Mouse (Mus musculus) c-Kit-positive CD71-positive TER-119-positive erythroid progenitor cells, embryonic 14.5 days (primary cell): ENCODE measurements at regions not wholly inside any gene's neighbourhood (a gene's known extent, or its start where the extent isn't known, plus 50 kb on each side); places are given as distances from the start of the nearest gene placed in this dataset.

Source experiments
- DNase-seq: peaks from one replicate; pipeline ENCODE4 v3.0.0-alpha.2; 2013; ENCODE audit warnings: low spot score

GRCm38 (mm10) chr16:93071726-93072125, 245.8 kb upstream of the Runx1 start:
- DNase-seq, result no peak

DNA sequence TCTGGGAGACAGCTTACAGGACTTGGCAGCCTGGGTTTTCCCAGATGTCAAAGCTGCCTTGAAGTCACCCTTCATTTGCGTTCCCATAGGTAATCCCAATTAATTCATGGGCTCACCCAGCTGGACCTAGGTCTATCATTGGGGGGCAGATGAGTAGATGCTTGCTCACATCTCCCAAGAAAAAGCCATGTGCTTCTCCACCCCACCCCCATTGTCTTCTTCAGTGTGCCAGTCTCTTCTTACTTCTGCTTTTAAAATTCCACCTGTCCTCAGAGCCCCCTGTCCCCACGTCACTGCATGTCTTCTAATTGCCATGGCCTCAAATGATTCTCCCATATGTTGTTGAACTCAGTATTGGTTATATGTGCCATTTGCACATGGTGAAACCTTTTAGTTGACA, 240.9 kb upstream of the Runx1 start:
- DNase-seq, result no peak

DNA sequence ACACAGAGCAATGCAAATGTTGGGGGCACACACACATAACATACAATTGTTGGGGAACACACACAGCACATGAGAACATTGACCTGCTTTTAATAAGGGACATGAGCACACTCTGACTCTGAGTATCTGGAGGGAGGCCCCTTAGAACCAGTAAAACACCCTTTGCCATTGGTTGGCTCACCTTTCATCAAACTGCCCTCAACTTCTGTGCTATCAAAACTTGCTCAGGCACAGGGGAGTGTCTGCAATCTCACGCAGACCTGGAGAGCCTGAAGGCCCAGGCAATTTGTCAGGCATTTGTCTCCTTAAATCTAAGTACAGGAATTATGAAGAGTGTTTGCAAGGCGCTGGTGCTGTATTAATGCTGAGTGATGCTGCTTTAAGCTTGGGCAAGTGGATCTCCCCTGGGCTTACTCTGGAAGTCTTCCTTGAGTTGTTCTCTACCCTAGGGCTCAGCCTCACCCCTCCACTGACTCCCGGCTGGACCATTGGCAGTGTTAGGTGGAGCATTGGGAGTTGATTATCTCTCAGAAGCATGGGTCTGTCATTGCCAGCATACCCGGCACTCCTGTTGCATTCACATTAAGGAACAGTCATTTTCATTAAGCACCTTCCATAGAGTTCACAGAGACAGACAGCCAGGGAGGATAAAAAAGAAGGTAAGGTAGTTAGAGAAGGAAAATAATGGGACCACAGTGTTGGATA, 235.7 kb upstream of the Runx1 start:
- peak; percentile 3 for DNase-seq

GRCm38 (mm10) chr16:93056295-93056694, 230.3 kb upstream of the Runx1 start:
- no peak for DNase-seq

DNA sequence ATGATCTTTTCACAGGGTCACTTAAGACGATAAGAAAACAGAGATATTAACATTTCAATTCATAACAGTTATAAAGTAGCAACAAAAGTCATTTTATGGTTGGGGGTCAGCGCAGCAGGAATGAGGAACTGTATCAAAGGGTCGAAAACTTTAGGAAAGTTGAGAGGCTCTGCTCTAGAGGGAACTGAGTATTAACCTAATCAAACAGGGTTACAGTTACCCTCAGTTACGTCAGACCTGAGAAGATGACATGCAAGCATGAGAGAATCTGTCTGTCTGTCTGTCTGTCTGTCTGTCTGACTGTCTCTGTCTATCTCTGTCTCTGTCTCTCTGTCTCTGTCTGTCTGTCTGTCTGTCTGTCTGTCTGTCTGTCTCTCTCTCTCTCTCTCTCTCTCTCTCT, 229.6 kb upstream of the Runx1 start:
- no peak for DNase-seq

DNA sequence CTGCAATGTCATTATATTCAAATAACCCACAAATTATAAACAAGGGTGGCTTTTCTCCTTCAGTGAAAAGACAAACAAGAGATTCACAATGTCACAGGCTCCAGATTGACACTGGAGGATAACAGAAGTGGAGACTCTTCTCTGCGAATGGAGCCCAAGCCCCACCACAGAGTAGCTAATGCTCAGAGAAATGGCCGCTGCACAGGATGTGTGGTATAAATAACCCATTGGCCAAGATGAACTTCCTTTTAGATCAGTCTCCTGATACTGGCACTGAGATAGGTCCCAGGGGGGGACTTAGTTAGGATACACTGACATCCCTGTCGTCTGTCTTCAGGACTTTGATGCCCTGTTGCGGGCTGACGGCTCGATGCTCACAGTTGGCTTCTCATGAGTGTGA, 225.3 kb upstream of the Runx1 start:
- DNase-seq, result no peak

DNA sequence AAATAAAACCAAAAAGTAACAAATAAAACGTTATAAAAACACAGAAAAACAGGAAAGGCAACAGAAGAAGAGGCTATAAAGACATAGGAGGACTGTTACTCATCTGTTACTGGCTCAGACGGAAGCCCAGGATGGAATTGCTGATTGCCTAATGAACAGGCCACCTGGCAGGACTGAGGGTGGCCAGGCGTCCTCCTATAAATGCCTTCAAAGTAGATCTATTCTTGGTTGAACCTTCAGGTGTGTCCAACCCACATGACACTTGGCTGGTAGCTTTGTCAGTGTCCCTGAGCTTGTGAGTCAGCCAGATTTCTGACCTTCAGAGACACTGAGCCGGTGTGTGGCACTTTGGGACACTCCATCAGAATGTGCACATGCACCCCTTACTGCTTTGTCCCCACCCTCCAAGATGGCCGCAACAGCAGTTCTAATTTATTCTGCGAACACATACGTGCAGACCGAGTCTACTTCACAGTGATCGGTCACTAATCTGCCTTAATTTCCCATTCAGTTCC, 222.5 kb upstream of the Runx1 start:
- no peak for DNase-seq

GRCm38 (mm10) chr16:93047594-93047993, 221.6 kb upstream of the Runx1 start:
- no peak for DNase-seq

GRCm38 (mm10) chr16:93046221-93046620, 220.3 kb upstream of the Runx1 start:
- DNase-seq, result no peak

DNA sequence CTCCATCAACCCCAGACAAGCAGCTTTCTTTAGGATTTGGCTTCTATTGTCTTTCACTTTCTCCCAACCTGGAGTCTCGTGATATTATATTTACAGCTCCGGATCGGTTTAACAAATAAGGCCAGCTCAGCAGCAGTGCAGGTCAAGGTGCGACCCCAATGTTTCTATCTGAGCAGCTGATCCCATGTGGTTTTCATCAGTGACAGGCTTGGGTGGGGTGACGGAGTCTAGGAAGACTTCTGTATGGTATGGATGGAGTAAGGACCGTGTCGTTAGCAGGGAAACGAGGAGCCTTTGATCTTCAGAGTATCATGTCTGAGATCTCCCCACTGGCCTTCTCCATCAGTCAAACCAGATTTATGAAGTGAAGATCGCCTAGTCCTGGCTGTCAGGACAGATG, 217.4 kb upstream of the Runx1 start:
- DNase-seq, result no peak

GRCm38 (mm10) chr16:93042941-93043340, 217.0 kb upstream of the Runx1 start:
- no peak for DNase-seq

- no peak for DNase-seq
Measured at GRCm38 (mm10) chr16:93042491-93042890, 216.5 kb upstream of the Runx1 start.

DNA sequence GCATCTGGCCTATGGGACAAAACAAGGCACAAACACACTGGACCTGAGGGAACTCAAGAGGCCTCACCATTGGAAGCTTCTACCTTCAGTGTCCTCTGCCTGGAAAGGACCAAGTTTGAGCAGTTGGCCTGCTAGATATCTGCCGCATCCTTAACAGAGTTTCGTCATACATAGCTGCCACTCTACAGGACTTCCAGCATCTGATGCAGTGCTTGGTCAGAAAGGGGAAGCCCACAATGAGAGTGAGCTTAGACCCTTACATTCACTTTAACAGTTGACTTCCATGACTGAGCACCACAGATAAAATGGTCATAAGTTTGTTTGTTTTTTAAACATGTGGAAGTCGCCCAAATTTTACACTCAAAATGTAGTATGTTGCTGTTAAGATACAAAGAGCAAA, 215.9 kb upstream of the Runx1 start:
- no peak for DNase-seq

DNA sequence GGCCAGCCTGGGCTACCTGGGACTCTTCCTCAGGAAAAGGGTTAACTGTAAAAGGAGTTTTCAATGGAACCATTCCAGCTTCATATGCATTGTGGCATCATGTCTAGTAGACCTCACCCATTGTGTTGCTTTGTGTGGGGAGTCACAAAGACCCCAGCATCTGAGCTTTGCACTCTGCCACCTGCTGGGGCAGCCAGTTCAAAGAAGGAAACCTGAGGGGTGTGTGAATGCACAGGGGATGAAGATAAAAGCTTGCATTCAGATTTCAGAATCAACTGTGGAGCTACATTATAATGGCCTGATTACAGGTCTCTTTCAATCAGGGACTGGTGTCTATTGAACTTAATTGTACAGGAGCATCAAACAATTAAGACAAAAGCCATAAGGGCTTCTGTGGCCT, 215.4 kb upstream of the Runx1 start:
- no peak for DNase-seq

- DNase-seq, result no peak
Measured at GRCm38 (mm10) chr16:93035626-93036025, 209.7 kb upstream of the Runx1 start.

- DNase-seq, result no peak
Measured at GRCm38 (mm10) chr16:93033943-93034342, 208.0 kb upstream of the Runx1 start.

DNA sequence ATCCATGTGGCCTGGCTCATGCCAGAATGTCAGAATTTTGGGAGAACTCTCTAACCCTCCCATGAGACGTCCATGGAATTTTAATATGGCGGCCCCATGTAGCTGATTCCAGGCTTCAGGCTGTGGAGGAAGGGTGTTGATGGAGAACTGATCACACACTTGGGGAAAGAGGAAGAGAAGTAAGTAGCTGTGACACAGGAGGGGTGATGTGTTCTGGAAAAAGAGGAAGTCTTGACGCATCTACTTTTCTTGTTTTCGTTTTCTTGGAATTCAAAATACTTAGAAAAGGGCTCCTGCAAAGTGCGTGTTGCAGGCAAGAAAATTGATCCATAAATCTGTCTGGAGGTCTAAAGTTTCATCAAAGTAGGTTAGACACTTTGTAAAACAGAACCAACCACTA, 205.7 kb upstream of the Runx1 start:
- DNase-seq, result no peak

GRCm38 (mm10) chr16:93028640-93029039, 202.7 kb upstream of the Runx1 start:
- DNase-seq, result no peak

GRCm38 (mm10) chr16:93028016-93028415, 202.1 kb upstream of the Runx1 start:
- no peak for DNase-seq

- no peak for DNase-seq
Measured at GRCm38 (mm10) chr16:93026094-93026648, 200.2 kb upstream of the Runx1 start.

DNA sequence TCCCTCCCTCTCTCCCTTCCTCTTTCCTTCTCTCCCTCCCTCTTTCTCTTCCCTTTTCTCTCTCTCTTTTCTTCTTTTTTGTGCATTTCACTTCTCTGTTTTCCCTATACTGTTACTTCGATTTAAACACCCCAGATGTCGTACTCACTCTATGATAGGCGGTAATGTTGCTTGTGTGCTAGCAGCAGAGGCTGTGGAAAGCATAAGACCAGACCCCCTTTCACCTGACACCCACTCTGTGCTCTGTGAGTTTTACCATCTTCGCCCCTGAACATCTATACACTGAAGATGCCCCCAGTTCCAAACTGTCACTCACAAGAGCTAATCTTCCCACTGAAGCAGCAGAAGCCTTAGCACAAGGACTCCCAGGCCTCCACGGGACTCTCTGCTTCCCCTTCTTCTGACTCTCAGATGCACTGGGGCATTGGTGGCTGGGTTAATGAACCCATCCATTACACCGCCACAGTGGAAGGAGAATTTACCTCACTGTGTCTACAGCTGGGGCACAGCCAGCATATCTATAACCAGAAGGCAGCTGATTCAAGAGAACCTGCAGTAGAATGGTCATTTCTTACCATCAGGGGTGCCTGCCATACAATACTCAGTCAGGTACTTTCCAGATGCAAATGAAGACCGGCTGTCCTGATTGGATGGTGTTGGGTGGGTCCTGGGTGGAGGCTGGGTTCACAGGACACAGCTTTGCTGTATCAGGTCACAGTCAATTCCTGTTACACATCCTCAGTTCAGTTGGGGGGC, 194.0 kb upstream of the Runx1 start:
- DNase-seq, result no peak

DNA sequence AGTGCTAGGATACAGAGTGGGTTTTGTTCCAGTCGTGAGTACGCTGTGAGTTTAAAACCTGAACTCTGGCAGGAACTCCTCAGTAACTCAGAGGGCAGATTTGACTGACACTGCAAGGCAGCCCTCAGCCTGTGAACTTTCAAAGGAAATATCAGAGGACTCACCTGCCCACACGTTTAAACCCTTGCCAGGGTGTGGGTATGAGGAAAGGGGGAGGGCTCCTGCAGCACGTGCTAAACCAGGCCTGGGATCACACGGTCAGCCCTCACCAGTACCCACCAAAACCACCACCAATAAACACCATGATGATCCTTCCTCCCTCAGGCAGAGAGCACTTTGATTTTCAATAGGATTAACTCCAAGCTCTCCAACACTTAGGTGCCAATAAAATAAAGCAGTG, 192.8 kb upstream of the Runx1 start:
- DNase-seq, result no peak

- DNase-seq, result no peak
Measured at GRCm38 (mm10) chr16:93017025-93017424, 191.1 kb upstream of the Runx1 start.
